Mouse (Mus musculus) heart, postnatal 0 days (tissue): ENCODE data around the gene Grwd1.

Experiments
- CTCF ChIP-seq: IDR thresholded peaks from 2 replicates; pipeline ENCODE4 v1.5.1; 2016; ENCODE audit warnings: antibody characterized with exemption, control low read depth, low read depth
- EP300 ChIP-seq: IDR thresholded peaks from 2 replicates; pipeline ENCODE4 v1.6.1; 2016; ENCODE audit warnings: antibody characterized with exemption, low read depth

- TF ChIP-seq CTCF: no peak
- no peak for TF ChIP-seq EP300
Observed at GRCm38 (mm10) chr7:45794971-45795370, 35.8 kb downstream of the Grwd1 start.
